Mouse (Mus musculus) cerebellum, postnatal 25 days (tissue): ENCODE data around the gene Hint1.

Experiments used
- DNase-seq, 2 experiments: peaks; one replicate each; pipeline ENCODE4 v3.0.0; 2021; ENCODE audit warnings: mixed read lengths in 2 of 2

Gene Hint1

DNA sequence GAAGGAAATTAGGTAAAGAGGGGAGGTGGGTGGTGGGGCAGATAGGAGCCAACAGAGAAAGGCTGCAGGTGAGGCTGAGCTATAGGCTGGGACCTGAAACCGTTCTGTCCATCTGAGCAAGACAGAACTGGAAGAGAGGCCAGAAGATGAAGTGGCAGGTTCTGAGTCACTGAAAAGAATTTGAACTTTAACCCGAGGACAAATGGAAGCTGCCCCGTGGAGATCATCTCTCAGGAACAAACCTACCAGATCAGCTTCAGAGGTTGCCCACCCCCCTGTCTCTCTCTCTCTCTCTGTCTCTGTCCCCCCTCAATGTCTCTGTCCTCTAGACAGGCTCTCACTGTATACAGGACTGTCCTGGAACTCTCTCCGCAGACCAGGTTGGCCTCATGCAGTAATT is 33.5 kb downstream of the Hint1 start:
- DNase-seq = no peak

DNA sequence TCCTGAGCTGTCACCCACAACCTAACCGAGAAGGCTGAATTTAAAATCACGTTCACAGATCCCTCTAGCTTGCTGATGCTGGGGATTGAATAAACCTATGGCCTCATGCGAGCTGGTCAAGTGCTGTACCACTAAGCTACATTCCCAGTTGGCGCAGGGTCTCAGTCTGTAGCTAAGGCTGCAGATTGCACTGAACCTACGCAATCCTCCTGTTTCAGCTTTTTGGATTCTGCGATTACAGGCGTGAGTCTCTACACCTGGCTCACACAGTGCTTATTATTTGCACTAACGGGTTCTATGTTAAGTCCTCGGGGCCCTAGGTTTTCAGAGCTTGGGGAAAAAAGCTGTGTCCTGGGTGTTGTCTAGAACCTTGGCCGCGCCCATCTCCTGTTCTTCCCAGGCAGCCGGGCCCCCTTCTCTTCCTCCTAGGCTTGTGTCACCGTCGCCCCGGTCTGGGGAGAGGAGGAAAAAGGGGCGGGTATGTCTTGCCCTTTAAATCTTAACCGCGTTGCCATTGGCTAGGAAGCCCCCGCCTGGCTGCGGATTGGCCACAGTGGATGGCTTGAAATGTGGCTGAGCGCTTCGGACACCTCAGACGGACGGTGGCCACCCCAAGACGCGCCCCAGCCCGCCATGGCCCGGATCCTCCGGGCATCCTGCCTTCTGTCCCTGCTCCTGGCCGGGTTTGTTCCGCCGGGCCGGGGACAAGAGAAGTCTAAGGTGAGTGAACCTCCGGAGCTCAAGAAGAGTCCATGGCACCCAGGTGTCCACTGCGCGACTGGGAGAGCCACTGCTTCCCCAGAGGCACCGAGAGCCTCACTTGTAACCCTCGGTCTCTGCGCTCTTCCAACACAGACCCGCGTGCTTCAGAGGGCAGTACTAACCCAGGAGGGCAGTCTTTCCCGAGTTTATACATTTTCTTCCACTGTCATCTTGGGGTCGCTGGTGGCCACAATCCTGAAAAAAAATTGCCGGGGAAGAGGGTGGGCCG is 36.4 kb downstream of the Hint1 start, which contains the start of gene Gpx3:
Gene Gpx3 (plus strand): TSS at position 121 of the 991 bp plus-strand sequence.
- DNase-seq = peak; percentile 79 to 85

DNA sequence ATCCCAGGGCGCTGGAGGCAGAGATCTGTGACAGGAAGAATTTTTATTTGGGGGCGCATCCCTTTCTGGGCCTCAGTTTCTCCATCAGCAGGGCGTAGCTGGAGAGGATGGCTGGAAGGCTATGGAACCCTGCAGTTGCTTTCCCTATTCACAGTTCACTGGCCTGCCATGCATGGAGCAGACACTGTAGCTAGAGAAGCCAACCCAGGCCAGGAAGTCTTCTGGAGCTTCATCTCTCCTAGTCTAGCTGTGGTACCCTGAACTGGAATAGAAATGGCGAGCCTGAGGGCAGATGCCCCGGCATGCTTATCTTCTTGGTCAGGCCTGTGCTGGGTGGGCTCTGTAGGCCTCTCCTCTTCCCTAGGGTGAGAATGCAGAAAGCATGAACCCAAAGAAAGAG is 37.2 kb downstream of the Hint1 start:
- no peak for DNase-seq

DNA sequence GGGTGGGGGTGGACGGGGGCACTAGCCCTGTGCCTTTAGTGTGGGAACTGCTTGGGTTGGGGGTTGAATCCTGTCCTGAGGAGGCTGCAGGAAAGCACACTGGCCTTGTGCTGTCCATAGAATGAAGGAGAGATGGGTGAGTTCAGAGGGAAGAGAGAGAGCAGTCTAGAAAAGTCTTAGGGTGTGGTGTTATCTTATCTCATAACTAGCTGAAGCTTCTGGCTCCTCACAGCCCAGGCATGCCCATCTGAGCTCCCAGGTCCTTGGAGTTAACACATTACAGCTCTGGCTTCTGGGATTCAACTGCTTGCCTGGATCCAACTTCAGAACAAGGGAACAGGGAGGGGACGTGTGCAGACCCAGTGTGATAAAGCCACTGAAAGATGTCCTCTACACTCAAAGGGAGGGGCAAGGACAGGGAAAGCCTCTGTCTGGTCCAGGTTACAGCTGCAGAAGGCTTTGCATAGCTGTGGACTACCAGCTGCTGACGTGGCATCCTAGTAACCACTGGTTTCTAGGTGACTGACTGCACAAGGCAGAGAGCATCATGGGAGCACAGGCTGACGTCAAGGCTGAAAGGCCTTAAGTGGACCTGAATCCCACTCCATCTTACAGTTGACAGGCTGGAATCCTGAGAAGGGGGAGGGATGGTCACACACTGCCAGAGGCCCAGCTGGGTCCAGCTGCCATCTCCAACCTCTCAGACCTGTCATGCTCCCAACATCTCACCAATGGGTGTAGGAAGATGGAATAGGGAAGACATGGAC is 37.9 kb downstream of the Hint1 start:
- DNase-seq = no peak

DNA sequence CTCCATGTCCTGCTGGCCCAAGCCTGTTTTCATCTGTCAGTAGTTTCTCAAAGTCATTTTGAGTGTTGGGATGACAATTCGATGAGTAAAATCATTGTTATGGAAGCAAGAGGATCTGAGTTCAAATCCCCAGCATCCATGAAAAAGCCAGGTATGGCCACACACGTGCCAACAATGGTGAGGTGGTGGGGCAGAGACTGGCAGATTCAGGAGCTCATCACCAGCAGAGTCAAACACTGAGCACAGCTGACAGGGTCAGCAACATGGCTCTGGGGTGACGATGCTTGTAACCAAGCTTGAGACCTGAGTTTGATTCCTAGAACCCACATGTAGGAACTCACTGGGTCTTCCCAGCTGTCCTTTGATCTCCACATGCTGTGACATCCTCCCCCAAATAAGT is 38.9 kb downstream of the Hint1 start:
- no peak for DNase-seq

DNA sequence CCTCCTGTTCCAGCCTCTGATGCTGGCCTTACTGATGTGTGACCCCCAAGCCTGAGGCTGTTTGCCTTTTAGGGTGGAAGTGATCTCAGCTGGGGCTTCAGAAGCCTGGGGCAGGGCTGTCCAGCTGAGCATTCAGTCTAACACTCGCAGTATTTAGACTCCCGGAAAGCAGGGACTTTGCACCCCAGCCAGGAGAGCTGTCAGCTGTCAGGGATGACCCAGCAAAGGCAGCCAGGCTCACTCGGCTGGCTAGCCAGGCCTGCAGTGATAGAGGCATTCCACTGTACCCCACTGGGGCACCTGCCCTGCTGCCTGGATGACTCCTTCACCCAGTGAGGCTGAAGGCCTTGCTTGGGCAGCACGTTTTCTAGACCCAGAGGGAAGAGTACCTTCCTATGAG is 39.7 kb downstream of the Hint1 start:
- DNase-seq = no peak

DNA sequence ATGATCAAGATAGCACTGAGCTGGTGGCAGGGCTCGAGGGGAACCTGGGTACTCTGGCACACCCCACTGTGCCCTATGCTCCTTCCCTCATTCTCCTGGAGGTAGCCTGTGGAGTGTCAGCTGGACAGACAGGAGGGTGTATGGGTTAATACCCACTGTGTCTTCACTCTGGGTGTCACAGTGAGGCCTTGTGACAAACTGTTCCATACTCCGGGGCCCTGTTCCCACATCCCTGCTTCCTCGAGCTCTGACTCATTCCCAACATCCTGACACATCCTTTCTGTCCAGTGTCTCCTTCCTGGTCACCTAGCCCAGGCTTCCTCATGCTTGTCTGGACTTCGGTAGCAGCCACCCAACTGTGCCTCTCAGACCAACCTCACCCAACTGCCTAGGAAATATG is 40.3 kb downstream of the Hint1 start:
- no peak for DNase-seq

DNA sequence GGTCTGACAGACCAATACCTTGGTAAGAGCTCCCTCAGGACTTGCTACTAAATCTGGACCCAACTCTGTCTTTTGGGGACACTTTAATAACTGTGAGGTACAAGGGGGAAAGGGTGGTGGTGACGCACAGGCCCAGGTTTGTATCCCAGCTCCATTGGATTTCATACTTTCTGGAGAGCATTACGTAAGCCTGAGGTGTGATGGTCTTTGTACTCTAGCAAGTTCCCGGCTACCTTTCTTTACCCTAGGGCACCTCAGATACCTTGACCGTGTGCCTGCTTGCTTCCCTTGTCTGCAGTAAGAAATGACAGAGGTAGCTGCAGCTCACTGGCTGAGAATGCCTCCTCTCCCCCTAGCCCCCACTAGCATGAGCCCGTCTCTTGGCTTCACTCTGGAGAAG is 41.1 kb downstream of the Hint1 start:
- DNase-seq = no peak

DNA sequence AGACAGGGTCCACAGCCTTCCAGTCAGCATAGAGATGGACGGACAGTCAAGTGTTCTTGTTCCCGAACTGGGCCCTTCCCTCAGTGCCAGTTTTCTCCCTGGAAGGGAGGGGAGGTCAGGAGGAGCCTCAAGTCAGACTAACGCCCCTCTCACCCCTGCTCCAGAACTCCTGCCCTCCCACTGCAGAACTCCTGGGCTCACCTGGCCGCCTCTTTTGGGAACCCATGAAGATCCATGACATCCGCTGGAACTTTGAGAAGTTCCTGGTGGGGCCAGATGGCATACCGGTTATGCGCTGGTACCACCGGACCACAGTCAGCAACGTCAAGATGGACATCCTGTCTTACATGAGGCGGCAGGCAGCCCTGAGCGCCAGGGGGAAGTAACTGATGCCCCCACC is 43.1 kb downstream of the Hint1 start:
- no peak for DNase-seq

DNA sequence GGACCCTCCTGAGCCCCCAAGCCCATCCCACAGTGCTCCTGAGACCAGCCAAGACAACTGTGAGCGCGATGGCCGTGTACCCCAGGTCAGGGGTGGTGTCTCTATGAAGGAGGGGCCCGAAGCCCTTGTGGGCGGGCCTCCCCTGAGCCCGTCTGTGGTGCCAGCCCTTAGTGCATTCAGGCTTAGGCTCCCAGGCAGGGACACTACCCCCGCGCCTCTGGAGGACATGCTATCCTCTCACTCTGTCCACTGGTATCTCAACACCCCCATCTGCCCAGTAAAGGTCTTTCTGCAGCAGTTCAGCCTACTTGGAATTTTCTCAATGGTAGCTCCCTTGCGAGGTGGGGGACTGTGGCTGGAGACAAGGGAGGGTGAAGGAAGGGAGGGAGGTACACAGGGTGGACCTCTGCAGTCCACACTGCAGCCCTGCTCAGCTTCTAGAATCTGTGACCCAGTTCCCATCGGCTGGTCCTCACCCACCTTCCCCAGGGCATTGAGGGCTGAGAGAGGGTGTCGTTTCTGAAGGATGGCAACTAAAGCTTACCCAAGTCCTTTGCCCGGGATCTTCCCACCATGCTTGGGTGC is 44.0 kb downstream of the Hint1 start:
- DNase-seq = no peak

DNA sequence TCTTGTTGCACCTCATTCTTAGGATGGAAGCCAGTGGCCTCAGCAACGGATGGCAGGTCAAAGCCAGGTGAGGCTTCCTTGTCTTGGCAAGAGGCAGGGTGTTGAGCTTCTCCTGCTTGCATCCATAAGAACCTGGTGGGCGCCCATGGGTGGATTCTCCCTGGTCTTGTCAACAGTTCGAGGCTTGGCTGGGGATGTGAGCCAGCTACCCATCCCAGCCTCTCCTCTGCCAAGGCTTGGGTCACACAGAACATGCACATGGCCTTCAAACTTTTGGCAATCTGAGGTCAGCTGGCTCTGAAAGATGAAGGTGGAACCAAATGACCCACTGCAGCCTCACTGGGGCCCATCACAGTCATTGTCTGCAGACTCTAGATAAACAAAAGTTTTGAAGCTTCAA is 45.0 kb downstream of the Hint1 start:
- no peak for DNase-seq

DNA sequence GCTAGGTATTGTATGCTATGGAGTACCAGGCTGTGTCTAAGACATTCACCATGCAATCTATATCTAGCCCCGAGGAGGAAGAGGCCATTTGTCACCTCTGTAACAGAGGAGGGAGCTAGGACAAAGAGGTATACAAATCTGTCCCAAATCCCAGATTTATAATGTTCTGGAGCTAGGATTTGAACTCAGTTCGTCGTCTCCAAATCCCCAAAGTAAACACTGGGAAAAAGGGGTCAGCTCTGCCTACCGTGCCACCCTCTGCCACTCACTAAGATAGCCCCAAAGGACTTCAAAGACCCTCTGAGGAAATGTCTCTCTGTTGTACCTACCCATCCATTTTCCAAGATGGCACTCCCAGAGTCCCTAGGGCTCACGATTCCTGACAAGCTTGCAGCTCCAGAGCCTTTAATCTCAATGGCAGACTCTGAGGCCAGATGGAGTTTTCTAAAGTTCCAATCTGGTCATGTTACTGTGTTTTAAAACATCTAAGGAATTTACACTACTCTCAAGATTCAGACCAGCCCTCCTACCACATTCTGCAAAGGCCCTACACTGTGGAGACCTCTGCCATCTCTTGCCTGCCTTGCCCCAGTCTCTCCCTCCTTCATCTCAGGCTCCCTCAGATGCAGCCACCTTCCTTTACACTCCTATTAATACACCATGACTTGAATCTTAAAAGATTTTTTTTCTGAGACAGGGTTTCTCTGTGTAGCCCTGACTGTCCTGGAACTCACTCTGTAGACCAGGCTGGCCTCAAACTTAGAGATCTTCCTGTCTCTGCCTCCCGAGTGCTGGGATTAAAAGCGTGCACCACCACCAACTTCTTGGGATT is 45.7 kb downstream of the Hint1 start:
- no peak for DNase-seq

DNA sequence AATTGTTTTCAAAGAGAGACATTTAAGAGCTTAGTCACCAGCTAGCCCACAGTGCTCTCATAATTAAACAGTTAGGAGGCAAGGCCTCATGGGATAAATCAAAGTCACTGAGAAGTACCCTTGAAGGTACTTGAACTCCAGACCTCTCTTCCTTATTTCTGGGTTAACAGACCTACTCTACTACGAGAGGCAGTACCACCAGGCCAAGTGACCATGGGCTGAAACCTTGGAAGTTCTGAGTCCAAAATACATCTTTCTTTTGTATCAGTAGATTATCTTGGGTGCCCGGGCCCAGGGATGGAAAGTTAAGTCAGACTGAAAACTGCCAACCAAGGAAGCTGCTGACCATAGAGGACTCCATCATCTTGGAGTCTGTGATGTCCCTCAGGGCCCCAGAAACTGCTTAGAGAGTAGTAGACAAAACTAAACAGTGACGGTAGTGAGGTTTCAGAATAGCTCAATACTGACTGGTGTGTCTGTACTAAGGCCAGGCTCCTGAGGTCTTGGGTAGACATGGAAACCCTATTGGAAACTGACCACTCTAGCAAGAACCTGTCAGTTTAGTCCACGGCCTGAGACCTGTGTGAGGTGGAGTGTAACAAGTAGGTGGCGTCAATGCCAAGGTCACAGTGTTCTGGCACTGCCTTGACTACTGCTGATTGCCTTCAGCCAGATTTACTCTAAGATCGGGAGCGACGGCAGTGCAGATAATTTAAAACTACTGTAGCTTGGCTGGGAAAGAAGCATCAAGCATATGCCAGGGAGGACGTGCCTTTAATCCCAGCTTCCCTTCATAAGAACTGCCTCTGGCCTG is 46.5 kb downstream of the Hint1 start:
- no peak for DNase-seq

DNA sequence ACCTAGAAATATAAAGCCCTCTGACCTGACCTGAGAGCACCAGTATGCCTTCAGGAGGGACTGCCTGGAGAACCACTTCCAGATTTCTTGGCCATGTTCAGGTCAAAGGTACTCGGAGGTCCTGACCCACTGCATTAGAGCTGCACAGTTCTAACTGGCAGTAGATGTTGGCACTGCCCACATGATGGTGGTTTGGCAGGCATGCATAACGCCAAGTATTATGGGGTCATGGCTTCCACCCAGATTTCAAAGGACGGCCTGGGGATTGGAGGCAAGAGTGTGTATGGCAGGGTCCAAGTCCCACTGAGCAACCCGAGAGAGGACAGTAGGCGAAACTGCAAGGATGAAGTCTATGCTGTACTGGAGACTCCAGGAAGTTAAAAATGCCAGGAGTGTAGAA is 47.7 kb downstream of the Hint1 start:
- DNase-seq = peak; percentile 28 to 33

DNA sequence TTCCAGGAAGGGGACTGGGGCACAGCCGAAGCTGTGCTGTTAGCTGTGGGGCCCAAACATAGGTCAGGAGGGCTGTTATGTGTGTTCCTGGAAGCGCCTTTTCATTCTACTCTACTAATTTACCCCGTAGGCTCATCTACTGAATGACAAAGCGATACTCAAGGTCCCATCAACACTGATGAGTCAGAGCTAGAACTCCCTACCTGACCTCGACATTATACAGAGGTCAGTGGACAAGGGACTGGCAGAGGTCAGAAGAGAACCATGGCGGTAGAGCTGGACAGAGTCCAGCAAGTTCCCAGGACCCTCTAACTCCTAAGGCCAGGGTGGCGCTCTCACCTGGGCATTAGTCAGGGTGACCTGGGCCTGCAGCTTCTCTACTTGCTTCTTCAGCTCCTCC is 51.3 kb downstream of the Hint1 start:
- no peak for DNase-seq

DNA sequence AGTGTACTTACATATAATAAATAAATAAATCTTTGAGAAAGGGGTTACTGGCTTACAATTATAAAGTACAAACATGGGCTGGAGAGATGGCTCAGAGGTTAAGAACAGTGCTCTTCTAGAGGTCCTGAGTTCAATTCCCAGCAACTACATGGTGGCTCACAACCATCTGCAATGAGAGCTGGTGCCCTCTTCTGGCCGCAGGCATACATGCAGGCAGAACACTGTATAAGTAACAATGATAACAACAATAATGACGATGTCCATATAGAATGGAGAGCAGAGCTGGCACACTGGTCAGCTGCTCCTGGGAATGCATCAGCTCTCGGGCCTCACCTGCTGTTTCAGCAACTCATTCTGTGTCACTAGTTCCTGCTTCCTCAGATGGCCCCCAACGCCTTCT is 52.1 kb downstream of the Hint1 start:
- DNase-seq = no peak
